Mouse (Mus musculus): Measurements from ENCODE around the gene Tgif2. TPM values are rescaled to one million over a fixed set of nuclear protein-coding genes. Genes with fewer than 3 reads are reported as not detected.
A peak's percentile ranks its signal among the peaks of the same experiment; 100 is the strongest.
"Not testable (repeated sequence)": the region's sequence is repeated elsewhere in the genome, so short reads cannot be mapped to it uniquely, and the experiment has no call there.

The Tgif2 gene
- polyA plus RNA-seq (2012; rRNA removed) (3.8 and 4.9 TPM in 2 replicates), polyA plus RNA-seq (2014; fragmentation: Nextera tagmentation; extraction: Ambion mirVana) (4.9 and 5.1 TPM in 2 replicates)

GRCm38 (mm10) chr2:156839319-156840191 is at the start of gene Tgif2:
Gene Tgif2, plus strand, starts transcription at chr2:156840007.
- DNase-seq (ENCODE audit: low read depth in 3 of 3, low spot score in 3 of 3) (peak in 1 of 3 experiments; percentile 58), ATAC-seq (ENCODE audit: insufficient read depth) (peak; percentile 77)
- 2% methylated on average over 60 of the region's 61 CpGs for WGBS (ENCODE audit: insufficient replicate concordance)
- Histone ChIP-seq H3K27me3 (ENCODE audit: control insufficient read depth, insufficient read depth, low read length) (no peaks in the 10 kb centered on the region), H3K4me1 (replicated peaks; ENCODE audit: control insufficient read depth in 2 of 2, insufficient read depth in 2 of 2, low read length in 1 of 2) (peaks cover 4 to 7% of the 10 kb centered on the region in 2 experiments; a peak in 3 of 4 replicates), H3K9ac (replicated peaks) (peak within 1 kb of the TSS; percentile 65), H3K9me3 (ENCODE audit: control insufficient read depth, low read length) (no peaks in the 10 kb centered on the region), H3K4me3 (ENCODE audit: insufficient read depth in 1 of 2, low read depth in 2 of 2, low read length in 2 of 2) (peak within 1 kb of the TSS; percentile 54 to 69), H3K27ac (peak within 1 kb of the TSS; percentile 3; the same call in 1 of the 2 replicates), H3K4me2 (ENCODE audit: low read depth) (peak within 1 kb of the TSS; percentile 86), H3K36me3 (replicated peaks; ENCODE audit: control insufficient read depth, insufficient read depth, low read depth) (no peaks in the 10 kb centered on the region)
- TF ChIP-seq CTCF (IDR thresholded peaks at IDR 0.05; ENCODE audit: low read depth) (no peak), EP300 (IDR thresholded peaks at IDR 0.05; ENCODE audit: low read depth) (no peak)

GRCm38 (mm10) chr2:156798516-156798915 is 41.3 kb upstream of the Tgif2 start:
- H3K4me1 ChIP-seq (replicated peaks; ENCODE audit: control insufficient read depth in 2 of 2, insufficient read depth in 2 of 2, low read length in 1 of 2), result peaks cover 2 to 3% of the 10 kb centered on the region in 2 experiments; a peak in 2 of 4 replicates
- no peak for TF ChIP-seq CTCF (IDR thresholded peaks at IDR 0.05; ENCODE audit: low read depth)
- TF ChIP-seq EP300 (IDR thresholded peaks at IDR 0.05; ENCODE audit: low read depth), result no peak
- DNase-seq (ENCODE audit: low read depth in 3 of 3, low spot score in 3 of 3), result no peak
- WGBS (ENCODE audit: insufficient replicate concordance), result 70% methylated on average over 1 of the region's 1 CpGs
- no peak overlapping the region for H3K4me2 ChIP-seq (ENCODE audit: low read depth)
- H3K27me3 ChIP-seq (ENCODE audit: control insufficient read depth, insufficient read depth, low read length), result no peaks in the 10 kb centered on the region
- no peaks in the 10 kb centered on the region; the same call in 1 of the 2 replicates for H3K9me3 ChIP-seq (ENCODE audit: control insufficient read depth, low read length)
- no peak overlapping the region for H3K4me3 ChIP-seq (ENCODE audit: insufficient read depth in 1 of 2, low read depth in 2 of 2, low read length in 2 of 2)
- no peak overlapping the region for H3K27ac ChIP-seq
- no peak for ATAC-seq (ENCODE audit: insufficient read depth)
- H3K9ac ChIP-seq (replicated peaks), result no peak overlapping the region
- H3K36me3 ChIP-seq (replicated peaks; ENCODE audit: control insufficient read depth, insufficient read depth, low read depth), result no peaks in the 10 kb centered on the region

GRCm38 (mm10) chr2:156801045-156801444 is 38.8 kb upstream of the Tgif2 start:
- H3K27ac ChIP-seq, result no peak overlapping the region
- H3K9ac ChIP-seq (replicated peaks), result no peak overlapping the region
- no peak for TF ChIP-seq EP300 (IDR thresholded peaks at IDR 0.05; ENCODE audit: low read depth)
- TF ChIP-seq CTCF (IDR thresholded peaks at IDR 0.05; ENCODE audit: low read depth), result no peak
- ATAC-seq (ENCODE audit: insufficient read depth) (no peak), DNase-seq (ENCODE audit: low read depth in 3 of 3, low spot score in 3 of 3) (no peak)
- no peak overlapping the region for H3K4me2 ChIP-seq (ENCODE audit: low read depth)
- WGBS (ENCODE audit: insufficient replicate concordance), result 59% methylated on average over 4 of the region's 4 CpGs
- no peak overlapping the region for H3K4me3 ChIP-seq (ENCODE audit: insufficient read depth in 1 of 2, low read depth in 2 of 2, low read length in 2 of 2)
- H3K4me1 ChIP-seq (replicated peaks; ENCODE audit: control insufficient read depth in 2 of 2, insufficient read depth in 2 of 2, low read length in 1 of 2), result peaks cover 3 to 5% of the 10 kb centered on the region in 2 experiments; a peak in 3 of 4 replicates
- no peaks in the 10 kb centered on the region for H3K36me3 ChIP-seq (replicated peaks; ENCODE audit: control insufficient read depth, insufficient read depth, low read depth)
- H3K27me3 ChIP-seq (ENCODE audit: control insufficient read depth, insufficient read depth, low read length), result no peaks in the 10 kb centered on the region
- H3K9me3 ChIP-seq (ENCODE audit: control insufficient read depth, low read length), result no peaks in the 10 kb centered on the region; the same call in 1 of the 2 replicates

GRCm38 (mm10) chr2:156802116-156802515 is 37.7 kb upstream of the Tgif2 start:
- WGBS (ENCODE audit: insufficient replicate concordance), result 20% methylated on average over 9 of the region's 9 CpGs
- H3K27me3 ChIP-seq (ENCODE audit: control insufficient read depth, insufficient read depth, low read length); ATAC-seq (ENCODE audit: insufficient read depth): not testable (repeated sequence)

GRCm38 (mm10) chr2:156803698-156804372 is 36.0 kb upstream of the Tgif2 start:
- ATAC-seq (ENCODE audit: insufficient read depth) (no peak), DNase-seq (ENCODE audit: low read depth in 3 of 3, low spot score in 3 of 3) (no peak)
- TF ChIP-seq EP300 (IDR thresholded peaks at IDR 0.05; ENCODE audit: low read depth) (no peak), CTCF (IDR thresholded peaks at IDR 0.05; ENCODE audit: low read depth) (no peak)
- WGBS (ENCODE audit: insufficient replicate concordance), result 31% methylated on average over 4 of the region's 4 CpGs
- H3K9ac ChIP-seq (replicated peaks), result no peak overlapping the region
- H3K4me1 ChIP-seq (replicated peaks; ENCODE audit: control insufficient read depth in 2 of 2, insufficient read depth in 2 of 2, low read length in 1 of 2), result peaks cover 3 to 5% of the 10 kb centered on the region in 2 experiments; a peak in 3 of 4 replicates
- H3K4me2 ChIP-seq (ENCODE audit: low read depth), result no peak overlapping the region
- no peaks in the 10 kb centered on the region for H3K9me3 ChIP-seq (ENCODE audit: control insufficient read depth, low read length)
- H3K27me3 ChIP-seq (ENCODE audit: control insufficient read depth, insufficient read depth, low read length), result no peaks in the 10 kb centered on the region
- no peak overlapping the region for H3K4me3 ChIP-seq (ENCODE audit: insufficient read depth in 1 of 2, low read depth in 2 of 2, low read length in 2 of 2)
- H3K27ac ChIP-seq, result no peak overlapping the region
- no peaks in the 10 kb centered on the region for H3K36me3 ChIP-seq (replicated peaks; ENCODE audit: control insufficient read depth, insufficient read depth, low read depth)

More at GRCm38 (mm10) chr2:156802116-156802515, 37.7 kb upstream of the Tgif2 start:
- not testable (repeated sequence) for H3K36me3 ChIP-seq (replicated peaks; ENCODE audit: control insufficient read depth, insufficient read depth, low read depth); H3K4me2 ChIP-seq (ENCODE audit: low read depth); H3K4me1 ChIP-seq (replicated peaks; ENCODE audit: control insufficient read depth in 2 of 2, insufficient read depth in 2 of 2, low read length in 1 of 2); H3K9ac ChIP-seq (replicated peaks); DNase-seq (ENCODE audit: low read depth in 3 of 3, low spot score in 3 of 3); H3K27ac ChIP-seq; H3K4me3 ChIP-seq (ENCODE audit: insufficient read depth in 1 of 2, low read depth in 2 of 2, low read length in 2 of 2); H3K9me3 ChIP-seq (ENCODE audit: control insufficient read depth, low read length)

All from liver, embryonic 14.5 days (tissue).